Mouse (Mus musculus) urinary bladder, postnatal 10 days (tissue): ENCODE data around the gene Olfr893.
"Not testable (repeated sequence)": the region's sequence is repeated elsewhere in the genome, so short reads cannot be mapped to it uniquely, and the experiment has no call there.

Experiments
- DNase-seq: peaks from one replicate; pipeline ENCODE4 v3.0.0; 2022; ENCODE audit warnings: low spot score

The Olfr893 gene

DNA sequence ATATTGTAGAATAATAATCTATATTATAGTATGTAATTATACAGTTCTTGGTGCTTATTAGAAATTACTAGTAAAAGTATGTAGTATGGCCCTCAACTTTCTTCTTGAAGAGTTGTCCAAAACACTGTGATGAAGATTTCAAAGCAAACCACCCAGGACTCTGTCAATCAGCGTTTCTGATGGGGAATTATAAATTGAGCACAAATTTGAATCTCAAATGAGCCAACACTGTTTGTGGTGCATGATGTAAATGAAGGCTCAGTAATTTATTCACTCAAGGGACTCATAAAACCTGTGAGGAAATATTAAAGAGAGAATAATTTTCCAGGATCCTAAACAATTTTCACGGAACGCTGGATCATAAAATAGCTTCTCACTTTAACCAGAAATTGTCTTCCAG lies at the start of gene Olfr893:
Olfr893 (plus strand) TSS at position 301 of the 400 bp plus-strand sequence.
- no peak for DNase-seq

DNA sequence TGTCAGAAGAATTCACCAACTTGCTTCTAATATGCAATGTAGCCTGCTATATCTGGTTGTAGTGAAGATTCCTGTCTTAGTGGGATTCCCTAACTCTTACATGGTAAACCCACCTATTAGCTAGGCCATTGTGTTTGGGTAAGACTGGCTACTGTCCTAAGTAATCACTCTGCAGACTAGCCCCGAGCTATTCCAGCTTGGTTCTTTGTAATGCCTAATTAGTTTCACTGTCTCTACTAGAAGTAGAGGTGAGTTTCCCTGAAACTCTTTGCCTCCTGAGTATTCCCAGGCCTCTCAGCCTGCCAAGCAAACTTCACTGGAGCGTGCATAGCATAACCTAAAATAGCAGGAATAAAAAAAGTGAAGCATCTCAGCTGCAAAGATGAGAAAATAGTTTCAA lies 39.8 kb upstream of the Olfr893 start:
- not testable (repeated sequence) for DNase-seq

DNA sequence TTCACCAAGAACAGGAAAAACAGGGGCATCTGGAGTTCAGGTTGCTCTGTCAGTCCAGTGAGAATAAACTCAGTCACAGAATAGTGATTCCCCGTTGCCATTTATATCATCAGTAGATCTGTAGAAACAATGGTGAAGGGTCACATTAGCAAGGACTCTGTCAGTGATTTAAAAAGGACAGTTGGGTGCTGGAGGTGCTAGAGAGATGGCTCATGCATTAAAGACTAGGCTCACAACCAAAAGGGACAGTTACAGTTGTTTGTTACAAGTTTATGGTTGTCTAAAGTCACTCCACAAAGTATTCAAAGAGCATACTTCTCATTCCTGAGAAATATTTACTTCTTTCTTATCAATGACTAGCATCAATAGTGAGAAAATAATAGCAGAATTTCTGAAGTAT lies 27.4 kb upstream of the Olfr893 start, which contains the start of gene Olfr891:
Olfr891 (minus strand) TSS at position 101 of the 400 bp plus-strand sequence.
- DNase-seq: no peak

DNA sequence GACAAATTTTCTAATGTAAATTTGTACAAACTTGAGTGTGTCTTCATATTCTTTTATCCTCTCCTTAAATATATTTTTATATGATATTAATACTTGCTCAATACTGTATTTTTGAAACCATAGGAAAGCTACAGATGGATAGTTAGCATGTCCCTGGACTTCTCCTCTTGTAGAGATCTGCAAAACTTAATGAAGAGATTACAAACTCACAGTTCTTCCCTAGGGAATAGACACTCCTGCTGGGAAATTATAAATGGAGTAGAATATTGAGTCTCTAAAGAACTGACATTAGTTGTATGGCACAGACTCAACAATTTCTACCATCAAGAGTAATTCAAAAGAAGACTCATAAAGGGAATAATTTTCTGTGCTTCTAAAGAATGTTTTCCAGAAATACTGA lies 9.6 kb downstream of the Olfr893 start, which contains the start of gene Olfr894:
Olfr894 (plus strand) TSS at position 301 of the 400 bp plus-strand sequence.
- no peak for DNase-seq

DNA sequence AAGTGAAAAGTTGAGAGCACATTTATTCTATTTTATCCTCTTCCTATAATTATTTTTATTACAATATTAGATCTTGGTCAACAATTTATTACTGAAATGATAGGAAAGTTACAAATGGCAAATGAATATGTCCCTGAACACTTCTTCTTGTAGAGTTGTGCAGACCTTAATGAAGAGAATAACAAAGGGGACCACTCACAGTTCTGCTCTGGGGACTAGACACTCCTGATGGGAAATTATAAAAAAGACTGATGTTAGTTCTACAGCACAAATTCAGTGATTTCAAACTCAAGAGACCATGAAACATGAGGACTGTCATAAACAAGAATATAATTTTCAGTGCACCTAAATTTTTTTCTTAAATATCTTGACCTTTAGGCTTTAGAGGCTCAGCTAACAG lies 44.3 kb downstream of the Olfr893 start, which contains the start of gene Olfr143:
Olfr143 (plus strand) TSS at position 301 of the 400 bp plus-strand sequence.
- DNase-seq: no peak
